Mouse (Mus musculus) layer of hippocampus, postnatal 14 days (tissue): Measurements from ENCODE around the gene Ncaph2. TPM values are rescaled to one million over a fixed set of nuclear protein-coding genes. Genes with fewer than 3 reads are reported as not detected.

Source experiments
- DNase-seq, 2 experiments: peaks; one replicate each; pipeline ENCODE4 v3.0.0; 2021 to 2022; ENCODE audit warnings: low spot score in 2 of 2, mixed read lengths in 1 of 2
- total RNA-seq, 2 experiments: library from RNA; stranded (reverse); gene quantifications; 2 replicates each; pipeline ENCODE4 v1.2.3; 2021

The Ncaph2 gene
- total RNA-seq, 2 experiments from 2014 or later = 75.5 to 79.0 TPM

- no peak for DNase-seq
These were observed 15.8 kb upstream of the Ncaph2 start for GRCm38 (mm10) chr15:89339696-89340095.

GRCm38 (mm10) chr15:89340136-89340535 lies 15.4 kb upstream of the Ncaph2 start:
- DNase-seq = no peak

GRCm38 (mm10) chr15:89341678-89342077 lies 13.8 kb upstream of the Ncaph2 start:
- no peak for DNase-seq

GRCm38 (mm10) chr15:89343325-89343724 lies 12.2 kb upstream of the Ncaph2 start:
- no peak for DNase-seq

GRCm38 (mm10) chr15:89350447-89350846 lies 5.1 kb upstream of the Ncaph2 start:
- no peak for DNase-seq

GRCm38 (mm10) chr15:89351302-89351701 lies 4.2 kb upstream of the Ncaph2 start:
- no peak for DNase-seq

GRCm38 (mm10) chr15:89352054-89352453 lies 3.5 kb upstream of the Ncaph2 start:
- no peak for DNase-seq

- DNase-seq = no peak
These were observed 2.7 kb upstream of the Ncaph2 start for GRCm38 (mm10) chr15:89352795-89353194.

- no peak for DNase-seq
These were observed 1.7 kb upstream of the Ncaph2 start for GRCm38 (mm10) chr15:89353837-89354236.

- no peak for DNase-seq
These were observed 1.1 kb upstream of the Ncaph2 start for GRCm38 (mm10) chr15:89354455-89354854.

- peak; percentile 50 to 81 for DNase-seq
These were observed 853 bp downstream of the Ncaph2 start for GRCm38 (mm10) chr15:89356372-89356771.

- DNase-seq = no peak
These were observed 3.3 kb downstream of the Ncaph2 start for GRCm38 (mm10) chr15:89358784-89359183.

- no peak for DNase-seq
These were observed 7.5 kb downstream of the Ncaph2 start for GRCm38 (mm10) chr15:89363051-89363450.

- no peak for DNase-seq
These were observed 9.6 kb downstream of the Ncaph2 start for GRCm38 (mm10) chr15:89365141-89365551.

- no peak for DNase-seq
These were observed 16.5 kb downstream of the Ncaph2 start for GRCm38 (mm10) chr15:89372068-89372467.

GRCm38 (mm10) chr15:89372536-89372935 lies 17.0 kb downstream of the Ncaph2 start:
- DNase-seq = no peak

- peak; percentile 84 to 87 for DNase-seq
These were observed 17.7 kb downstream of the Ncaph2 start for GRCm38 (mm10) chr15:89373027-89373761.

GRCm38 (mm10) chr15:89373762-89374248 lies 18.3 kb downstream of the Ncaph2 start, which contains the start of gene Sco2:
Gene Sco2 (minus strand): TSS chr15:89373846.
- DNase-seq = peak; percentile 95 to 96

GRCm38 (mm10) chr15:89374340-89374739 lies 18.8 kb downstream of the Ncaph2 start:
- no peak for DNase-seq

- DNase-seq = no peak
These were observed 19.4 kb downstream of the Ncaph2 start for GRCm38 (mm10) chr15:89374801-89375534.

GRCm38 (mm10) chr15:89376040-89376439 lies 20.5 kb downstream of the Ncaph2 start:
- DNase-seq = no peak

- no peak for DNase-seq
These were observed 21.4 kb downstream of the Ncaph2 start, which contains the start of gene Tymp for GRCm38 (mm10) chr15:89376957-89377356. Gene Tymp (minus strand): TSS chr15:89377039.
